Mouse (Mus musculus) kidney, adult 2 months (tissue): Measurements from ENCODE around the gene Myo1b.

Experiments
- CTCF ChIP-seq: fragments of 200-500 bp; conservative IDR thresholded peaks from 2 replicates; pipeline ENCODE4 v1.5.1; 2011; ENCODE audit warnings: low read depth, mild to moderate bottlenecking, control low read depth, low read length, moderate library complexity, mixed read lengths; ENCODE audit not compliant: insufficient read depth, insufficient read length
- POLR2A ChIP-seq: fragments of 200-500 bp; IDR thresholded peaks from one replicate; pipeline ENCODE4 v1.6.1; 2011; ENCODE audit warnings: low read depth, low read length, control low read depth

GRCm38 (mm10) chr1:51765156-51765555, 150.7 kb downstream of the Myo1b start:
- TF ChIP-seq CTCF (no peak), POLR2A (no peak)
